Mouse (Mus musculus) ES-E14 (cell line): ENCODE results near the gene Olfr594. TPM values are rescaled to one million over a fixed set of nuclear protein-coding genes. Genes with fewer than 3 reads are reported as not detected.

Experiments
- total RNA-seq: library from RNA; depleted of rRNA; stranded (reverse); fragments of 300-350 nt; gene quantifications from 2 replicates; pipeline ENCODE4 v1.2.3, GENCODE M21; 2012; rRNA removed

Gene Olfr594
- total RNA-seq, 1 experiment, result not detected

Other genes with a start within 250 kb of the Olfr594 start
- not detected in 2 replicates for gene Olfr577, start 241.1 kb upstream of the Olfr594 start, total RNA-seq
- not detected in 2 replicates for gene Olfr578, start 227.7 kb upstream of the Olfr594 start, total RNA-seq
- not detected in 2 replicates for gene Olfr582, start 179.0 kb upstream of the Olfr594 start, total RNA-seq
- not detected in 2 replicates for gene Olfr583, start 165.7 kb upstream of the Olfr594 start, total RNA-seq
- not detected in 2 replicates for gene Olfr584, start 135.1 kb upstream of the Olfr594 start, total RNA-seq
- not detected in 2 replicates for gene Olfr585, start 119.3 kb upstream of the Olfr594 start, total RNA-seq
- not detected in 2 replicates for gene Olfr586, start 91.4 kb upstream of the Olfr594 start, total RNA-seq
- not detected in 2 replicates for gene Olfr588-ps1, start 76.1 kb upstream of the Olfr594 start, total RNA-seq
- not detected in 2 replicates for gene Olfr589, start 60.6 kb upstream of the Olfr594 start, total RNA-seq
- gene Olfr591, start 38.7 kb upstream of the Olfr594 start, total RNA-seq, result not detected in 2 replicates
- gene Olfr592, start 32.2 kb upstream of the Olfr594 start, total RNA-seq, result not detected in 2 replicates
- not detected in 2 replicates for gene Olfr593, start 5.1 kb upstream of the Olfr594 start, total RNA-seq
- gene Usp17ld, start 35.5 kb downstream of the Olfr594 start, total RNA-seq, result 1.3 and 1.4 TPM in 2 replicates
- not detected in 2 replicates for gene Olfr596, start 88.7 kb downstream of the Olfr594 start, total RNA-seq
- gene Olfr597, start 99.3 kb downstream of the Olfr594 start, total RNA-seq, result not detected in 2 replicates
- not detected in 2 replicates for gene Olfr598, start 106.6 kb downstream of the Olfr594 start, total RNA-seq
- not detected in 2 replicates for gene Olfr599, start 118.9 kb downstream of the Olfr594 start, total RNA-seq
- gene Olfr600, start 132.7 kb downstream of the Olfr594 start, total RNA-seq, result not detected in 2 replicates
- gene Olfr601, start 145.7 kb downstream of the Olfr594 start, total RNA-seq, result not detected in 2 replicates
- not detected in 2 replicates for gene Olfr603, start 169.2 kb downstream of the Olfr594 start, total RNA-seq
- gene Usp17lc, start 198.1 kb downstream of the Olfr594 start, total RNA-seq, result 3.7 and 6.4 TPM in 2 replicates
- not detected in 2 replicates for gene Olfr605, start 228.4 kb downstream of the Olfr594 start, total RNA-seq
- not detected in 2 replicates for gene Olfr606, start 232.1 kb downstream of the Olfr594 start, total RNA-seq
- not detected in 2 replicates for gene Olfr607, start 247.2 kb downstream of the Olfr594 start, total RNA-seq